Mouse (Mus musculus) liver, embryonic 13.5 days (tissue): ENCODE measurements around the gene Rap2b. TPM values are rescaled to one million over a fixed set of nuclear protein-coding genes. Genes with fewer than 3 reads are reported as not detected.

Source experiments
- ATAC-seq: fragments of 200-750 bp; cut with Nextera tagmentation; 2 replicates; pipeline ENCODE4 v1.8.0; 2017; ENCODE audit warnings: low read depth, mild to moderate bottlenecking, moderate number of reproducible peaks, moderate library complexity
- DNase-seq: peaks from one replicate; pipeline ENCODE4 v3.0.0; 2022
- H3K27ac ChIP-seq: fragments of 300-500 bp; sonication (generic); 2 replicates; pipeline ENCODE4 v1.5.1; 2015; ENCODE audit warnings: moderate library complexity, mild to moderate bottlenecking, inconsistent platforms
- H3K27me3 ChIP-seq: fragments of 300-500 bp; sonication (generic); 2 replicates; pipeline ENCODE4 v1.6.1; 2015; ENCODE audit warnings: mild to moderate bottlenecking, inconsistent platforms
- H3K36me3 ChIP-seq: fragments of 300-500 bp; sonication (generic); 2 replicates; pipeline ENCODE4 v1.6.1; 2015; ENCODE audit warnings: mild to moderate bottlenecking, inconsistent platforms
- H3K4me1 ChIP-seq: fragments of 300-500 bp; sonication (generic); replicated peaks from 2 replicates; pipeline ENCODE4 v1.6.1; 2015; ENCODE audit warnings: inconsistent platforms
- H3K4me2 ChIP-seq: fragments of 300-500 bp; sonication (generic); 2 replicates; pipeline ENCODE4 v1.6.1; 2015; ENCODE audit warnings: inconsistent platforms, mild to moderate bottlenecking, moderate library complexity
- H3K4me3 ChIP-seq: fragments of 300-500 bp; sonication (generic); replicated peaks from 2 replicates; pipeline ENCODE4 v1.5.1; 2015; ENCODE audit warnings: mild to moderate bottlenecking, inconsistent platforms
- H3K9ac ChIP-seq: fragments of 300-500 bp; sonication (generic); 2 replicates; pipeline ENCODE4 v1.6.1; 2015; ENCODE audit warnings: mild to moderate bottlenecking, inconsistent platforms
- H3K9me3 ChIP-seq: fragments of 300-500 bp; sonication (generic); replicated peaks from 2 replicates; pipeline ENCODE4 v1.6.1; 2016; ENCODE audit warnings: inconsistent platforms
- WGBS: fragments of 180-500 bp; shearing (Covaris S2); methylation state at CpG from one replicate; pipeline ENCODE4 v1.1.7; 2015; ENCODE audit not compliant: insufficient replicate concordance; 5-methylcytosine and 5-hydroxymethylcytosine counted together
- polyA plus RNA-seq: library from polyadenylated mRNA; unstranded; fragments of >200 nt; fragmentation: Nextera tagmentation; extraction: Ambion mirVana; gene quantifications from 2 replicates; pipeline ENCODE4 v1.2.1, GENCODE M21; 2015

Gene Rap2b
- polyA plus RNA-seq = 3.5 and 4.3 TPM in 2 replicates

- no peaks in the 10 kb centered on the region for H3K36me3 ChIP-seq
- no peak within 1 kb of the TSS for H3K4me2 ChIP-seq
- DNase-seq (no peak), ATAC-seq (no peak)
- no peaks in the 10 kb centered on the region for H3K27me3 ChIP-seq
- H3K9me3 ChIP-seq = no peaks in the 10 kb centered on the region
- no peak within 1 kb of the TSS for H3K9ac ChIP-seq
- no peak within 1 kb of the TSS for H3K27ac ChIP-seq
- peaks cover 36% of the 10 kb centered on the region for H3K4me1 ChIP-seq
- 79% methylated on average over 1 of the region's 1 CpGs for WGBS
- H3K4me3 ChIP-seq = no peak within 1 kb of the TSS
Observed at GRCm38 (mm10) chr3:61361338-61361737, at the start of gene Rap2b. Rap2b (plus strand) TSS chr3:61361638.

GRCm38 (mm10) chr3:61315002-61315401, 46.4 kb upstream of the Rap2b start:
- ATAC-seq (no peak), DNase-seq (no peak)
- Histone ChIP-seq H3K4me2 (no peak overlapping the region), H3K9me3 (no peaks in the 10 kb centered on the region), H3K4me3 (no peak overlapping the region), H3K27me3 (no peaks in the 10 kb centered on the region), H3K9ac (no peak overlapping the region), H3K4me1 (no peaks in the 10 kb centered on the region), H3K27ac (no peak overlapping the region), H3K36me3 (no peaks in the 10 kb centered on the region)
- WGBS = 48% methylated on average over 2 of the region's 2 CpGs

- no peak for DNase-seq
- Histone ChIP-seq H3K9ac (no peak overlapping the region), H3K4me1 (no peaks in the 10 kb centered on the region), H3K27me3 (no peaks in the 10 kb centered on the region), H3K4me3 (no peak overlapping the region), H3K9me3 (no peaks in the 10 kb centered on the region), H3K36me3 (no peaks in the 10 kb centered on the region), H3K27ac (no peak overlapping the region), H3K4me2 (no peak overlapping the region)
- WGBS = 70% methylated on average over 2 of the region's 2 CpGs
- ATAC-seq = no peak
Observed at GRCm38 (mm10) chr3:61320031-61320430, 41.4 kb upstream of the Rap2b start.

GRCm38 (mm10) chr3:61321632-61322031, 39.8 kb upstream of the Rap2b start:
- H3K27ac ChIP-seq = no peak overlapping the region
- no peaks in the 10 kb centered on the region for H3K9me3 ChIP-seq
- ATAC-seq = no peak
- no peaks in the 10 kb centered on the region for H3K36me3 ChIP-seq
- WGBS = 26% methylated on average over 6 of the region's 6 CpGs
- H3K4me1 ChIP-seq = no peaks in the 10 kb centered on the region
- H3K4me3 ChIP-seq = no peak overlapping the region
- no peak overlapping the region for H3K9ac ChIP-seq
- H3K4me2 ChIP-seq = no peak overlapping the region
- H3K27me3 ChIP-seq = no peaks in the 10 kb centered on the region
- no peak for DNase-seq

GRCm38 (mm10) chr3:61336205-61336604, 25.2 kb upstream of the Rap2b start:
- no peak overlapping the region for H3K9ac ChIP-seq
- H3K36me3 ChIP-seq = no peaks in the 10 kb centered on the region
- no peaks in the 10 kb centered on the region for H3K9me3 ChIP-seq
- H3K27ac ChIP-seq = no peak overlapping the region
- no peak overlapping the region for H3K4me2 ChIP-seq
- no peaks in the 10 kb centered on the region for H3K27me3 ChIP-seq
- H3K4me1 ChIP-seq = no peaks in the 10 kb centered on the region
- no peak overlapping the region for H3K4me3 ChIP-seq
- no peak for ATAC-seq
- 19% methylated on average over 2 of the region's 2 CpGs for WGBS
- DNase-seq = no peak

GRCm38 (mm10) chr3:61337230-61337629, 24.2 kb upstream of the Rap2b start:
- H3K4me3 ChIP-seq = no peak overlapping the region

GRCm38 (mm10) chr3:61340321-61340720, 21.1 kb upstream of the Rap2b start:
- DNase-seq (no peak), ATAC-seq (no peak)
- Histone ChIP-seq H3K27me3 (no peaks in the 10 kb centered on the region), H3K4me1 (no peaks in the 10 kb centered on the region), H3K36me3 (no peaks in the 10 kb centered on the region), H3K9me3 (no peaks in the 10 kb centered on the region), H3K27ac (no peak overlapping the region), H3K4me2 (no peak overlapping the region), H3K9ac (no peak overlapping the region), H3K4me3 (no peak overlapping the region)
- 71% methylated on average over 5 of the region's 5 CpGs for WGBS

More at GRCm38 (mm10) chr3:61337230-61337629, 24.2 kb upstream of the Rap2b start:
- no peak overlapping the region for H3K4me2 ChIP-seq
- ATAC-seq (no peak), DNase-seq (no peak)
- H3K9me3 ChIP-seq = no peaks in the 10 kb centered on the region
- 64% methylated on average over 3 of the region's 3 CpGs for WGBS
- no peak overlapping the region for H3K27ac ChIP-seq
- no peaks in the 10 kb centered on the region for H3K27me3 ChIP-seq
- no peak overlapping the region for H3K9ac ChIP-seq
- H3K36me3 ChIP-seq = no peaks in the 10 kb centered on the region
- H3K4me1 ChIP-seq = no peaks in the 10 kb centered on the region

- Histone ChIP-seq H3K4me3 (no peak overlapping the region), H3K4me2 (no peak overlapping the region), H3K36me3 (no peaks in the 10 kb centered on the region), H3K9me3 (no peaks in the 10 kb centered on the region), H3K27me3 (no peaks in the 10 kb centered on the region), H3K27ac (no peak overlapping the region), H3K4me1 (no peaks in the 10 kb centered on the region), H3K9ac (no peak overlapping the region)
- DNase-seq = no peak
- no peak for ATAC-seq
- 45% methylated on average over 7 of the region's 7 CpGs for WGBS
Observed at GRCm38 (mm10) chr3:61344031-61344430, 17.4 kb upstream of the Rap2b start.

- Histone ChIP-seq H3K9me3 (no peaks in the 10 kb centered on the region), H3K27me3 (no peaks in the 10 kb centered on the region), H3K4me1 (no peaks in the 10 kb centered on the region), H3K27ac (no peak overlapping the region), H3K4me2 (no peak overlapping the region), H3K9ac (no peak overlapping the region), H3K36me3 (no peaks in the 10 kb centered on the region), H3K4me3 (no peak overlapping the region)
- DNase-seq (no peak), ATAC-seq (no peak)
- 24% methylated on average over 1 of the region's 1 CpGs for WGBS
Observed at GRCm38 (mm10) chr3:61345636-61346035, 15.8 kb upstream of the Rap2b start.

GRCm38 (mm10) chr3:61348036-61348614, 13.3 kb upstream of the Rap2b start:
- no peak overlapping the region for H3K27ac ChIP-seq
- WGBS = 53% methylated on average over 4 of the region's 4 CpGs
- DNase-seq = no peak
- no peak overlapping the region for H3K9ac ChIP-seq
- no peak overlapping the region for H3K4me2 ChIP-seq
- H3K4me3 ChIP-seq = no peak overlapping the region
- H3K27me3 ChIP-seq = no peaks in the 10 kb centered on the region
- no peaks in the 10 kb centered on the region for H3K36me3 ChIP-seq
- H3K9me3 ChIP-seq = no peaks in the 10 kb centered on the region
- H3K4me1 ChIP-seq = no peaks in the 10 kb centered on the region
- no peak for ATAC-seq

GRCm38 (mm10) chr3:61349433-61349832, 12.0 kb upstream of the Rap2b start:
- Histone ChIP-seq H3K27ac (no peak overlapping the region), H3K27me3 (no peaks in the 10 kb centered on the region), H3K36me3 (no peaks in the 10 kb centered on the region), H3K4me2 (no peak overlapping the region), H3K9me3 (no peaks in the 10 kb centered on the region), H3K4me3 (no peak overlapping the region), H3K4me1 (no peaks in the 10 kb centered on the region), H3K9ac (no peak overlapping the region)
- no peak for ATAC-seq
- 48% methylated on average over 1 of the region's 1 CpGs for WGBS
- no peak for DNase-seq

- DNase-seq = no peak
- H3K9ac ChIP-seq = no peak overlapping the region
- no peaks in the 10 kb centered on the region for H3K36me3 ChIP-seq
- no peak overlapping the region for H3K4me3 ChIP-seq
- 29% methylated on average over 1 of the region's 1 CpGs for WGBS
- no peak overlapping the region for H3K4me2 ChIP-seq
- H3K27ac ChIP-seq = no peak overlapping the region
- no peaks in the 10 kb centered on the region for H3K4me1 ChIP-seq
- no peaks in the 10 kb centered on the region for H3K9me3 ChIP-seq
- H3K27me3 ChIP-seq = no peaks in the 10 kb centered on the region
- ATAC-seq = no peak
Observed at GRCm38 (mm10) chr3:61355464-61355863, 6.0 kb upstream of the Rap2b start.
